Mouse (Mus musculus) forebrain, embryonic 10.5 days (tissue): ENCODE data around the gene Tsc22d1. TPM values are rescaled to one million over a fixed set of nuclear protein-coding genes. Genes with fewer than 3 reads are reported as not detected.

Experiments
- polyA plus RNA-seq: library from polyadenylated mRNA; unstranded; fragments of >200 nt; fragmentation: Nextera tagmentation; extraction: Ambion mirVana; gene quantifications from 2 replicates; pipeline ENCODE4 v1.2.1, GENCODE M21; 2016

Gene Tsc22d1
- polyA plus RNA-seq, 1 experiment from 2014 or later, result 273 TPM

Other genes with a start within 250 kb of the Tsc22d1 start
- gene Serp2, start 141.9 kb downstream of the Tsc22d1 start, polyA plus RNA-seq, result 24.9 and 25.2 TPM in 2 replicates